Mouse (Mus musculus) ES-Bruce4 (cell line): ENCODE measurements at regions not wholly inside any gene's neighbourhood (a gene's known extent, or its start where the extent isn't known, plus 50 kb on each side); places are given as distances from the start of the nearest gene placed in this dataset.

ENCODE experiments used
- H3K27ac ChIP-seq: 2 replicates; pipeline ENCODE4 v1.5.1; 2012; ENCODE audit warnings: low read length, inconsistent platforms; ENCODE audit not compliant: insufficient read depth
- H3K27me3 ChIP-seq: 2 replicates; pipeline ENCODE4 v1.6.1; 2012; ENCODE audit warnings: mild to moderate bottlenecking, low read length, inconsistent platforms; ENCODE audit not compliant: control insufficient read depth, poor library complexity, insufficient read depth, severe bottlenecking
- H3K36me3 ChIP-seq: 2 replicates; pipeline ENCODE4 v1.6.1; 2012; ENCODE audit warnings: inconsistent platforms, mild to moderate bottlenecking, low read length, moderate library complexity; ENCODE audit not compliant: control insufficient read depth, poor library complexity, insufficient read depth, severe bottlenecking
- H3K4me1 ChIP-seq: one replicate; pipeline ENCODE4 v1.8.1; 2011; ENCODE audit warnings: low read length; ENCODE audit not compliant: control insufficient read depth, insufficient read depth
- H3K4me3 ChIP-seq: 2 replicates; pipeline ENCODE4 v1.5.1; 2011; ENCODE audit warnings: low read depth, mild to moderate bottlenecking, low read length
- H3K9ac ChIP-seq: 2 replicates; pipeline ENCODE4 v1.6.1; 2012; ENCODE audit warnings: low read depth, mild to moderate bottlenecking, inconsistent platforms; ENCODE audit not compliant: poor library complexity, severe bottlenecking
- H3K9me3 ChIP-seq: replicated peaks from 2 replicates; pipeline ENCODE4 v1.6.1; 2012; ENCODE audit warnings: mild to moderate bottlenecking, low read length, inconsistent platforms; ENCODE audit not compliant: control insufficient read depth, poor library complexity, insufficient read depth, severe bottlenecking
- CTCF ChIP-seq: IDR thresholded peaks from one replicate; pipeline ENCODE4 v1.8.1; 2011; ENCODE audit warnings: low read depth, low read length
- EP300 ChIP-seq: IDR thresholded peaks from 2 replicates; pipeline ENCODE4 v1.6.1; 2011; ENCODE audit warnings: low read depth, low read length; ENCODE audit not compliant: insufficient read depth
- POLR2A ChIP-seq: IDR thresholded peaks from one replicate; pipeline ENCODE4 v1.8.1; 2011; ENCODE audit warnings: low read length; ENCODE audit not compliant: insufficient read depth

GRCm38 (mm10) chr15:6934564-6934980 lies 59.8 kb upstream of the Osmr start:
- TF ChIP-seq EP300 = no peak
- TF ChIP-seq POLR2A = no peak
- no peak for TF ChIP-seq CTCF
- no peak overlapping the region for H3K4me3 ChIP-seq
- H3K27me3 ChIP-seq = no peaks in the 10 kb centered on the region
- no peaks in the 10 kb centered on the region for H3K9me3 ChIP-seq
- H3K36me3 ChIP-seq = no peaks in the 10 kb centered on the region
- H3K4me1 ChIP-seq = no peaks in the 10 kb centered on the region
- H3K9ac ChIP-seq = no peak overlapping the region
- H3K27ac ChIP-seq = no peak overlapping the region

DNA sequence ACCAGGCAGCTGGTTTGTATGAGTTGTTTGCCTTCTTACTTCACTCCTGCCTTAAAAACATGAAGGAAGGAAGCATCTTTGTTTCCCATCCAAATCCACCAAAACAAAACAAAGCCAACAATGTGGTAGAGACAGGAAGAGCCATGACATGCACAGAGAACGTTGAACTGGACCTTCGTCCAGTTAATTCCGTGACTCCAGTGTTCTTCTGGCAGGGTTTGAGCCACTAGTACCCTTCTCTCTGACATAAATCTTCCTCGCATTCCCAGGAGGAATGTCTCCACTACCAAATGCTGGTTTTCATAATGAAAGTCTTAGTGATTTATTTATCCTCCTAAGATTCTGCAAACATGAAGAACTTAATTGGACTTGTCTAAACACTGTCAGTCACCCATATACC lies 66.7 kb upstream of the Osmr start:
- Histone ChIP-seq H3K4me1 (no peaks in the 10 kb centered on the region), H3K4me3 (no peak overlapping the region), H3K9ac (no peak overlapping the region), H3K27me3 (no peaks in the 10 kb centered on the region), H3K36me3 (no peaks in the 10 kb centered on the region), H3K9me3 (no peaks in the 10 kb centered on the region; the same call in 1 of the 2 replicates), H3K27ac (no peak overlapping the region)
- TF ChIP-seq POLR2A (no peak), EP300 (no peak), CTCF (no peak)

DNA sequence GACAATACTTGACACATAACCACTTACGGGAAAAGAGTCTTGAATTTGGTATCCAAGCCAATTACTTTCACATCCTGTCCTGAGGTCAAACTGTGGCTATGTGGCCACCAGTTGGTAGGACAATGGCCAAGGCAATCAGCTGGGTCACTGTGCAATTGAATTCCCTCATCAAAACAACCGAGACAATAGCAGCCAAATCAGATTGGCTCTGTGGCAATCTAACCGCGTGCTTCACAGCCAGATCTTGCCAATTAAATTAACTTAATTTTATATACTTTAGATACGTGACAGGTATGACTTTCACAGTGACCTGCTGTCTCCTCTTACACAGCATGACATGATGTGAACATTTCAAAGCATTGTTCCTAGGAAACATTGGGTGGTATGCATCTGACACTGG lies 74.5 kb upstream of the Osmr start:
- no peaks in the 10 kb centered on the region for H3K27me3 ChIP-seq
- H3K4me3 ChIP-seq = no peak overlapping the region
- H3K9ac ChIP-seq = no peak overlapping the region
- no peaks in the 10 kb centered on the region for H3K36me3 ChIP-seq
- no peaks in the 10 kb centered on the region; the same call in 1 of the 2 replicates for H3K9me3 ChIP-seq
- H3K4me1 ChIP-seq = no peaks in the 10 kb centered on the region
- H3K27ac ChIP-seq = no peak overlapping the region
- no peak for TF ChIP-seq POLR2A

DNA sequence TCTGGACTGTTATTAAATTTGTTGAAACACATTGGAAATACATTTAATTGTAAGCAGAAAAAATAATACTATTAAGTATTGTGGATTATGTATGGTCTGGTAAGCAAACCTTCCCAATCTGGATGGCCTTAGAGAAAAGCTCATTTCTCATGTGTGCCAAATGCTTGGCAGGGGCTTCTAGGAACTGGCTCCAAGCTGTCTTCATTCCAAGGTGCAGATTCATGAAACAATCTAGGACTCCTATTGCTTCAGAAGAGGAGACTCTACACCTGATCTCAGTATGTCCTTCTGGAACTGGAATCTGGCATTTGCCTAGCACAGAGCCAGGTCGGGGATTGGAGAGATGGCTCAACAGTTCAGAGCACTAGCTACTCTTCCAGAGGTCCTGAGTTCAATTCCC lies 74.9 kb upstream of the Osmr start:
- no peak overlapping the region for H3K27ac ChIP-seq
- H3K9me3 ChIP-seq = no peaks in the 10 kb centered on the region; the same call in 1 of the 2 replicates
- no peaks in the 10 kb centered on the region for H3K27me3 ChIP-seq
- TF ChIP-seq CTCF (no peak), POLR2A (no peak), EP300 (no peak)
- H3K4me3 ChIP-seq = no peak overlapping the region
- no peaks in the 10 kb centered on the region for H3K4me1 ChIP-seq
- H3K36me3 ChIP-seq = no peaks in the 10 kb centered on the region
- no peak overlapping the region for H3K9ac ChIP-seq

- Histone ChIP-seq H3K4me3 (no peak overlapping the region), H3K4me1 (no peaks in the 10 kb centered on the region), H3K36me3 (no peaks in the 10 kb centered on the region), H3K9me3 (no peaks in the 10 kb centered on the region), H3K27me3 (no peaks in the 10 kb centered on the region), H3K9ac (no peak overlapping the region), H3K27ac (no peak overlapping the region)
- TF ChIP-seq CTCF (no peak), EP300 (no peak), POLR2A (no peak)
Observed at GRCm38 (mm10) chr15:6950503-6950902, 75.7 kb upstream of the Osmr start.

DNA sequence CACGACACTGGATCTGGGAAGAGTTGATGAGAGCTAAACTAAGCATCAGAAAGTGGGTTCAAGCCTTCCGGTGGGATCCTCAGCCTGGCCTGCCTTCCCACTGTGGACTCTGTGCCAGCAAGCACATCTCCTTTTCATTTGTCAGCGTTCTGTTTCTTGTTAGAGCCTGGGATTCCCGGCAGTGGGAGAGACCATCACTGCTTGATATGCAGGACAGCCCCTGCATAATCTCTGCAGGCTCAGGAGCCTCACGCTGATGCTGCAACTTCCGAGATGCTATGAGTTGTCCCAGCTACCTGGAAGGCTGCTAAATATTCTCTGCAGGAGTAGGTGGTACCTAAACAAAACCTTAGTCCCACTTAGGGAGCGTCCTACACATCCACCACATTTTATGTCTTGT lies 78.8 kb upstream of the Osmr start:
- no peak overlapping the region for H3K4me3 ChIP-seq
- H3K9me3 ChIP-seq = no peaks in the 10 kb centered on the region
- TF ChIP-seq EP300 = no peak
- TF ChIP-seq CTCF = no peak
- TF ChIP-seq POLR2A = no peak
- no peaks in the 10 kb centered on the region for H3K27me3 ChIP-seq
- no peaks in the 10 kb centered on the region for H3K4me1 ChIP-seq
- H3K9ac ChIP-seq = no peak overlapping the region
- no peaks in the 10 kb centered on the region for H3K36me3 ChIP-seq
- no peak overlapping the region for H3K27ac ChIP-seq
